ENCODE assay signal across 7 mouse cellular contexts in the genomic region with DNA sequence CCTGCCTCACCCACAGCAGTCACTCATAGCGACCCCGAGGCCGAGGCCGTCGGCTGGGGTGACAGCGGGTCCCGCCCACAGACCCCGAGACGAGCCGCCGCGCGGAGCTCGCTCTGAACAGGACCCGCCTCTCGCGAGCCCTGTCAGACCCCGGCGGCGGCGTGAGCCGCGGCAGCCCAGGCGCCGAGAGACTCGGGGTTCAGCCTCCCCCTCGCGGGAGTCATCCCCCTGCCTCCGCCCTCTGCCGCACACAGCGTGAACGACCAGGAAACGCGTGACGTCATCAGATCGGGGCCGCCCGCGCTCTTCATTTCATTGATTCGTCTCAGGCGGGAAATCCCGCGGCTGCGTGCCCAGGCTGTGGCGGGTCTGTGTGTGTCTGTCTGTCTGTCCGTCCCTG. TPM values are rescaled to one million over a fixed set of nuclear protein-coding genes. Genes with fewer than 3 reads are reported as not detected.
DNase-seq lines count a peak whose midpoint lies in the region; ATAC-seq and TF ChIP-seq lines count a peak whose summit lies in the region.
"Not testable (repeated sequence)": the region's sequence is repeated elsewhere in the genome, so short reads cannot be mapped to it uniquely, and the experiment has no call there.

No protein-coding gene starts in this region.

- H3K36me3 ChIP-seq in kidney, adult 2 months (ENCODE audit: control insufficient read depth, insufficient read depth, low read length); spleen, adult 2 months (ENCODE audit: control insufficient read depth, insufficient read depth, low read length): not testable (repeated sequence)

- H3K27me3 ChIP-seq in kidney, adult 2 months (replicated peaks; ENCODE audit: control insufficient read depth, insufficient read depth, low read length); spleen, adult 2 months (ENCODE audit: control insufficient read depth, insufficient read depth, low read length): not testable (repeated sequence)

- no CpG with 5 or more reads among the region's 46 CpGs for WGBS in kidney, adult 2 months
- no CpG with 5 or more reads among the region's 46 CpGs for WGBS in spleen, adult 2 months

- not testable (repeated sequence) for H3K4me3 ChIP-seq in kidney, adult 2 months (ENCODE audit: insufficient read depth, low read depth, low read length); spleen, adult 2 months (ENCODE audit: extremely low read depth, insufficient read depth, insufficient read length)

- intact Hi-C loops in gastrocnemius, postnatal 36 days (cut with DNase I); left cerebral cortex, postnatal 36 days (cut with DNase I): not testable (repeated sequence)

- TF ChIP-seq POLR2A in kidney, adult 2 months (IDR thresholded peaks at IDR 0.05; ENCODE audit: low read depth, low read length); spleen, adult 2 months (IDR thresholded peaks at IDR 0.05; ENCODE audit: low read depth, low read length): not testable (repeated sequence)

- ATAC-seq in monocyte, adult 5-6 weeks (replicated peaks; ENCODE audit: insufficient number of reproducible peaks, low FRiP score, low TSS enrichment, poor library complexity, severe bottlenecking) = peak; percentile 32

- not testable (repeated sequence) for H3K4me1 ChIP-seq in kidney, adult 2 months (ENCODE audit: control insufficient read depth, insufficient read depth, low read length); spleen, adult 2 months (ENCODE audit: control insufficient read depth, insufficient read depth, insufficient read length)

- H3K27ac ChIP-seq in kidney, adult 2 months (ENCODE audit: insufficient read depth, low read depth, low read length); spleen, adult 2 months (ENCODE audit: insufficient read depth, low read length): not testable (repeated sequence)

- peak; percentile 98 for DNase-seq in T-cell, adult 2 months (ENCODE audit: low spot score)
- DNase-seq in cerebellum, postnatal 14 days = peak; percentile 87 to 88
- peak; percentile 67 to 69 for DNase-seq in gastrocnemius, postnatal 36 days
- DNase-seq in kidney, adult 2 months = peak; percentile 75
- DNase-seq in left cerebral cortex, postnatal 36 days (ENCODE audit: low spot score in 2 of 2) = peak; percentile 88 to 91
- peak; percentile 85 to 98 for DNase-seq in spleen, adult 2 months (ENCODE audit: low read depth in 1 of 2, low spot score in 2 of 2)

- TF ChIP-seq CTCF in kidney, adult 2 months (conservative IDR thresholded peaks at IDR 0.05; ENCODE audit: insufficient read depth, insufficient read length, low read depth, low read length); spleen, adult 2 months (IDR thresholded peaks at IDR 0.05; ENCODE audit: extremely low read depth, insufficient read depth, insufficient read length, insufficient replicate concordance): not testable (repeated sequence)

RNA-seq across cellular contexts. Expression of gene Gm21887, which starts 12.5 kb away (rescaled TPM):
- total RNA-seq in gastrocnemius, postnatal 36 days (2021) = 10 to 100 TPM; 26.2 to 44.5 TPM
- polyA plus RNA-seq in kidney, adult 2 months (2012; rRNA removed) = 108 and 184 TPM in 2 replicates
- total RNA-seq in left cerebral cortex, postnatal 36 days (2021) = 100 to 1,000 TPM; 169 to 228 TPM
- 32.2 to 120 TPM (median 52.2 TPM) in 3 replicates for total RNA-seq in monocyte, adult 5-6 weeks (2017)
- polyA plus RNA-seq in spleen, adult 2 months (2012; rRNA removed) = 605 and 1,690 TPM in 2 replicates
